Mouse (Mus musculus) central nervous system, embryonic 18 days (tissue): Measurements from ENCODE around the gene Ccnt1. TPM values are rescaled to one million over a fixed set of nuclear protein-coding genes. Genes with fewer than 3 reads are reported as not detected.

Experiments used
- polyA plus RNA-seq: library from polyadenylated mRNA; depleted of rRNA; stranded (reverse); fragments of >200 nt; gene quantifications from 2 replicates; pipeline ENCODE4 v1.2.3, GENCODE M21; 2012; rRNA removed

Ccnt1 gene
- 22.2 and 25.8 TPM in 2 replicates for polyA plus RNA-seq

GRCm38 (mm10) chr15:98570873-98571538 is at the start of gene Ccnt1, which contains the start of gene 4930415O20Rik:
Gene Ccnt1 (minus strand): TSS chr15:98570923.
Gene 4930415O20Rik (plus strand): TSS chr15:98571004.

GRCm38 (mm10) chr15:98609331-98610130 is 38.8 kb upstream of the Ccnt1 start, which contains the start of gene Adcy6:
Gene Adcy6 (minus strand): TSS chr15:98610076.

GRCm38 (mm10) chr15:98533881-98534627 is 36.7 kb downstream of the Ccnt1 start, which contains the start of gene Kansl2:
Gene Kansl2 (minus strand): TSS chr15:98534264.

GRCm38 (mm10) chr15:98492102-98492501 is 78.6 kb downstream of the Ccnt1 start, which contains the start of gene Olfr279:
Gene Olfr279 (plus strand): TSS chr15:98492402.

Other genes with a start within 250 kb of the Ccnt1 start
- gene Olfr284, start 229.9 kb downstream of the Ccnt1 start, polyA plus RNA-seq = not detected in 2 replicates
- not detected in 2 replicates for gene Olfr283, start 190.0 kb downstream of the Ccnt1 start, polyA plus RNA-seq
- gene Olfr282, start 139.7 kb downstream of the Ccnt1 start, polyA plus RNA-seq = not detected in 2 replicates
- not detected in 2 replicates for gene Olfr281, start 118.3 kb downstream of the Ccnt1 start, polyA plus RNA-seq
- not detected in 2 replicates for gene OR5BS1P, start 101.0 kb downstream of the Ccnt1 start, polyA plus RNA-seq
- gene Lalba, start 88.2 kb downstream of the Ccnt1 start, polyA plus RNA-seq = 0.09 TPM in 1 of 2 replicates, not detected in the other
- gene Olfr279, start 78.5 kb downstream of the Ccnt1 start, polyA plus RNA-seq = not detected in 2 replicates
- gene Kansl2, start 36.7 kb downstream of the Ccnt1 start, polyA plus RNA-seq = 90.0 and 92.4 TPM in 2 replicates
- 0.24 TPM in 1 of 2 replicates, not detected in the other for gene 4930415O20Rik, start 81 bp upstream of the Ccnt1 start, polyA plus RNA-seq
- 42.5 and 49.1 TPM in 2 replicates for gene Adcy6, start 39.2 kb upstream of the Ccnt1 start, polyA plus RNA-seq
- 278 and 313 TPM in 2 replicates for gene Cacnb3, start 59.9 kb upstream of the Ccnt1 start, polyA plus RNA-seq
- gene Ddx23, start 92.0 kb upstream of the Ccnt1 start, polyA plus RNA-seq = 41.2 and 44.4 TPM in 2 replicates
- 38.9 and 41.2 TPM in 2 replicates for gene Rnd1, start 106.5 kb upstream of the Ccnt1 start, polyA plus RNA-seq
- 6.0 and 6.1 TPM in 2 replicates for gene Ccdc65, start 137.3 kb upstream of the Ccnt1 start, polyA plus RNA-seq
- 3.0 and 6.1 TPM in 2 replicates for gene Fkbp11, start 157.3 kb upstream of the Ccnt1 start, polyA plus RNA-seq
- 164 and 198 TPM in 2 replicates for gene Arf3, start 192.3 kb upstream of the Ccnt1 start, polyA plus RNA-seq
- gene Wnt10b, start 207.2 kb upstream of the Ccnt1 start, polyA plus RNA-seq = 0.35 and 1.4 TPM in 2 replicates
- 0.19 and 0.21 TPM in 2 replicates for gene Wnt1, start 218.9 kb upstream of the Ccnt1 start, polyA plus RNA-seq
- 10.6 and 13.2 TPM in 2 replicates for gene Ddn, start 238.6 kb upstream of the Ccnt1 start, polyA plus RNA-seq